Mouse (Mus musculus): ENCODE measurements around the gene Xkr7. TPM values are rescaled to one million over a fixed set of nuclear protein-coding genes. Genes with fewer than 3 reads are reported as not detected.

The Xkr7 gene
- 0.05 and 0.08 TPM in 2 replicates for polyA plus RNA-seq (2021; fragmentation: Nextera tagmentation)
- long read RNA-seq, experiment 1, result 0 reads
- long read RNA-seq, experiment 2, result 0 reads

GRCm38 (mm10) chr2:153031126-153032082 lies at the start of gene Xkr7:
Xkr7 (plus strand) TSS chr2:153031852.

GRCm38 (mm10) chr2:153014758-153015593 lies 16.7 kb upstream of the Xkr7 start, which contains the start of gene Pdrg1:
Pdrg1 (minus strand) TSS chr2:153015427.

GRCm38 (mm10) chr2:153065747-153066508 lies 34.3 kb downstream of the Xkr7 start, which contains the start of gene Ccm2l:
Ccm2l (plus strand) TSS chr2:153065955.

Other genes starting within 250 kb of the Xkr7 start
- gene Bcl2l1, start 200.1 kb upstream of the Xkr7 start, polyA plus RNA-seq (2021; fragmentation: Nextera tagmentation), result 156 and 180 TPM in 2 replicates
- 0.50 and 0.72 TPM in 2 replicates for gene Tpx2, start 183.9 kb upstream of the Xkr7 start, polyA plus RNA-seq (2021; fragmentation: Nextera tagmentation)
- not detected in 2 replicates for gene Mylk2, start 120.5 kb upstream of the Xkr7 start, polyA plus RNA-seq (2021; fragmentation: Nextera tagmentation)
- gene Foxs1, start 98.6 kb upstream of the Xkr7 start, polyA plus RNA-seq (2021; fragmentation: Nextera tagmentation), result 0.60 and 0.63 TPM in 2 replicates
- 6.7 and 12.0 TPM in 2 replicates for gene Dusp15, start 80.2 kb upstream of the Xkr7 start, polyA plus RNA-seq (2021; fragmentation: Nextera tagmentation)
- gene Ttll9, start 69.4 kb upstream of the Xkr7 start, polyA plus RNA-seq (2021; fragmentation: Nextera tagmentation), result 1.3 and 1.9 TPM in 2 replicates
- 34.8 and 41.0 TPM in 2 replicates for gene Pdrg1, start 16.4 kb upstream of the Xkr7 start, polyA plus RNA-seq (2021; fragmentation: Nextera tagmentation)
- gene Ccm2l, start 34.1 kb downstream of the Xkr7 start, polyA plus RNA-seq (2021; fragmentation: Nextera tagmentation), result 0.06 and 0.11 TPM in 2 replicates
- 1.9 and 2.7 TPM in 2 replicates for gene Hck, start 76.6 kb downstream of the Xkr7 start, polyA plus RNA-seq (2021; fragmentation: Nextera tagmentation)
- 50.7 and 52.4 TPM in 2 replicates for gene Tm9sf4, start 129.5 kb downstream of the Xkr7 start, polyA plus RNA-seq (2021; fragmentation: Nextera tagmentation)
- gene Tspyl3, start 193.6 kb downstream of the Xkr7 start, polyA plus RNA-seq (2021; fragmentation: Nextera tagmentation), result 17.7 and 18.7 TPM in 2 replicates
- gene Plagl2, start 209.6 kb downstream of the Xkr7 start, polyA plus RNA-seq (2021; fragmentation: Nextera tagmentation), result 1.3 and 1.8 TPM in 2 replicates
- 1.3 and 1.7 TPM in 2 replicates for gene Pofut1, start 209.7 kb downstream of the Xkr7 start, polyA plus RNA-seq (2021; fragmentation: Nextera tagmentation)

Measured in layer of hippocampus, adult 6 months (tissue).